Mouse (Mus musculus) kidney, postnatal 0 days (tissue): ENCODE data around the gene Pdgfb. TPM values are rescaled to one million over a fixed set of nuclear protein-coding genes. Genes with fewer than 3 reads are reported as not detected.
A peak's percentile ranks its signal among the peaks of the same experiment; 100 is the strongest.

ENCODE experiments used
- ATAC-seq: fragments of 200-750 bp; cut with Nextera tagmentation; replicated peaks from 2 replicates; pipeline ENCODE4 v1.8.0; 2017; ENCODE audit warnings: low read depth, moderate number of reproducible peaks, moderate TSS enrichment, moderate library complexity; ENCODE audit not compliant: low FRiP score
- DNase-seq: peaks from one replicate; pipeline ENCODE4 v3.0.0-alpha.2; 2016; ENCODE audit warnings: low spot score
- H3K27ac ChIP-seq: fragments of 300-500 bp; sonication (generic); 2 replicates; pipeline ENCODE4 v1.5.1; 2014; ENCODE audit warnings: mild to moderate bottlenecking
- H3K27me3 ChIP-seq: fragments of 300-500 bp; sonication (generic); 2 replicates; pipeline ENCODE4 v1.6.1; 2014; ENCODE audit warnings: low read length, mixed read lengths; ENCODE audit not compliant: insufficient read depth
- H3K36me3 ChIP-seq: fragments of 300-500 bp; sonication (generic); 2 replicates; pipeline ENCODE4 v1.6.1; 2014; ENCODE audit warnings: low read length, mixed read lengths; ENCODE audit not compliant: insufficient read depth
- H3K4me1 ChIP-seq: fragments of 300-500 bp; sonication (generic); replicated peaks from 2 replicates; pipeline ENCODE4 v1.6.1; 2014; ENCODE audit warnings: antibody characterized with exemption, low read length, mixed read lengths; ENCODE audit not compliant: insufficient read depth
- H3K4me2 ChIP-seq: fragments of 300-500 bp; sonication (generic); 2 replicates; pipeline ENCODE4 v1.6.1; 2014; ENCODE audit warnings: mild to moderate bottlenecking, low read length, moderate library complexity, mixed read lengths
- H3K4me3 ChIP-seq: fragments of 300-500 bp; sonication (generic); replicated peaks from 2 replicates; pipeline ENCODE4 v1.5.1; 2014; ENCODE audit warnings: low read depth, low read length
- H3K9ac ChIP-seq: fragments of 300-500 bp; sonication (generic); 2 replicates; pipeline ENCODE4 v1.6.1; 2014; ENCODE audit warnings: low read depth, low read length
- H3K9me3 ChIP-seq: fragments of 300-500 bp; sonication (generic); replicated peaks from 2 replicates; pipeline ENCODE4 v1.6.1; 2016; ENCODE audit warnings: low read length, inconsistent platforms, mixed read lengths
- CTCF ChIP-seq: IDR thresholded peaks from 2 replicates; pipeline ENCODE4 v1.5.1; 2016; ENCODE audit warnings: antibody characterized with exemption, low read depth, mild to moderate bottlenecking, moderate library complexity
- WGBS: fragments of 180-500 bp; shearing (Covaris S2); extraction: QIAGEN DNeasy Blood & Tissue Kit; methylation state at CpG from one replicate; pipeline ENCODE4 v1.1.7; 2014; 5-methylcytosine and 5-hydroxymethylcytosine counted together
- polyA plus RNA-seq: library from polyadenylated mRNA; unstranded; fragments of >200 nt; fragmentation: Nextera tagmentation; extraction: Ambion mirVana; gene quantifications from 2 replicates; pipeline ENCODE4 v1.2.1, GENCODE M21; 2015

The Pdgfb gene
- polyA plus RNA-seq, 1 experiment from 2014 or later: 6.8 TPM

DNA sequence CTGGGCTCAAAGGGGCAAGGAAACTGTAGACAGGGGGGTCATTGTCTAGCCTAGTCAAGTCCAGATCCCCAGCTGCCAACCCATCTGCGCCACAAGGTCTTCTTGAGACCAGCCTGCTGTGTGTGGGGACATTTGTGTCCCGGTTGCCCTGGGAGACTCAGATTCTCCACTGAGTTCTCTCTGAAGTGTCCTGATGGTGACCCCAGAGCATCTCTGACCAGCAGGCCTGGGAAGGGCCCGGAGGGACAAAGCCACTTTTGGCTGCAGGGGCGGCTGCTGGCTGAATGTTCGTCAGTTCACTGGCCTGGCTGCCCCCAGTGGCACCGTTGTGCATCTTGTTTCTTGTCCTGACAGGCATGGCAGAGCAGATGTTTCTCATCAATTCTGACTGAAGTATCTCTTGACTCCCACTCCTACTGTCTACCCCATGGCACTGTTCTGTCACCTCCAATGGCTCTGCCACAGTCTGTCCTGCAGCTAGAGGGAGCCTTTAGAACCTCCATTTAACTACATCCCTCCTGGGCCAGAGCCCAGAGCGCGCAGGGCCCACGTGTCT is 53.3 kb downstream of the Pdgfb start:
- Histone ChIP-seq H3K4me3 (no peak overlapping the region), H3K27me3 (no peaks in the 10 kb centered on the region), H3K36me3 (no peaks in the 10 kb centered on the region), H3K4me2 (no peak overlapping the region), H3K9me3 (no peaks in the 10 kb centered on the region), H3K4me1 (no peaks in the 10 kb centered on the region), H3K27ac (no peak overlapping the region), H3K9ac (no peak overlapping the region)
- DNase-seq (peak; percentile 67), ATAC-seq (no peak; the same call in 1 of the 2 replicates)
- WGBS: 53% methylated on average over 9 of the region's 9 CpGs
- peak; percentile 53; the same call in 1 of the 2 replicates for TF ChIP-seq CTCF

DNA sequence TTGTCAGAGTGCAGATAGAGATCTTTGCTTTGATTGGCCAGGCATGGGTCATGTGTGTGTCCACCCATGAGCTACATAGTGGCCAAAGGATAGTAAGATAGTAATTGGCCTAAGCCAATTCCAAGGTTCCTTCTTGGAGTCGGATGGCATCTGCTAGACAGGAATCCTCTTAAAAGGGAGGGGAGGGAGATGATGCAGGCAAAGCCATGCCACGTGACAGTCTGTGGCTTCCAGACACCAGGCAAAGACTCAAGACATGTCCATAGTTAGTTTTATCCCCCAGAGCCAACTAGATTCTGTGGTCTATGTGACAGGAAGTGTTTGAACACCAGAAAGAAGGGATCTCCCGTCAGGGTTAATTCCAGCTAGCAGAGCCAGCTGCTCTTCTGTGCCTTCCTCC is 56.4 kb downstream of the Pdgfb start:
- Histone ChIP-seq H3K9me3 (no peaks in the 10 kb centered on the region), H3K4me1 (no peaks in the 10 kb centered on the region), H3K27ac (no peak overlapping the region), H3K27me3 (no peaks in the 10 kb centered on the region), H3K36me3 (no peaks in the 10 kb centered on the region), H3K9ac (no peak overlapping the region), H3K4me2 (no peak overlapping the region), H3K4me3 (no peak overlapping the region)
- 46% methylated on average over 3 of the region's 3 CpGs for WGBS
- no peak for DNase-seq
- ATAC-seq: no peak
- TF ChIP-seq CTCF: no peak

DNA sequence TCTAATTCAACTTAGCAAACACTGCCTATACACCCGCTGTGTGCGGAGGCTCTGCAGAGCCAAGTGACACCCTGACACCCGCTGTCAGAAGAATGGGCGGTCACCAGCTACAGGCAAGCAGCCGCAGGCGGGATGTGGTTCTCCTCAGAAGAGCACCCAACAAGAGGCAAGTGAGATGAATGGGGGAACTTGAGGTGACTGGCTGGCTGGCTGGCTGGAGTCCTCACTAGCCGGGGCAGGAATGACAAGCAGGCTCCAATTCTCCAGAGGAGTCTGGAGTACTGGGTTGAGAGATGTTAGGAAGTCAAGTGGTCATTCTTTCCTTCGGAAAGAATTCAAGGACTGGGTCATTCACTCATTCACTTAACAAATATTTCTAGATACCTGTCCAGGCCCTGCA is 58.2 kb downstream of the Pdgfb start:
- Histone ChIP-seq H3K9ac (no peak overlapping the region), H3K27me3 (no peaks in the 10 kb centered on the region), H3K4me1 (peaks cover 14% of the 10 kb centered on the region), H3K36me3 (no peaks in the 10 kb centered on the region), H3K4me3 (no peak overlapping the region), H3K4me2 (no peak overlapping the region), H3K27ac (no peak overlapping the region), H3K9me3 (no peaks in the 10 kb centered on the region)
- WGBS: 73% methylated on average over 8 of the region's 8 CpGs
- no peak for DNase-seq
- no peak for ATAC-seq
- no peak for TF ChIP-seq CTCF

DNA sequence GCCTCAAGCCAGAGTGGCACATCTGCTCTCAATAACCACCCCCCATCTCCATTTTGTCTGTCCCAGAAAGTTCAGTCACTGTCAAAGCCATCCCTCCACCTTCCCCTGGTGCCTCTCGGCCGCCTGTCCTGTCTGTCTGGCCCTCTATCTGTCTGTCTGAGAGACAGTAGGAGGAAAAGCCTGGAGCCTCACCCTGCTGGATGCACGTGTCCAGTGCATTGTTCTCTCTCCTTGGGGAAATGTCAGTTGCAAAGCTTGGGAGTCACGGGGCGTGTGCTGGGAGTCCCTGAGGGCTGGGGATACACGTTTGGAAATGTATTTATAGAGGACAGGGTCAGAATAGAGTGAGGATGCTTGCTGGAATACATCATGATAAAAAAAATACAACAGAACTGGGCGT is 61.3 kb downstream of the Pdgfb start:
- H3K4me2 ChIP-seq: no peak overlapping the region
- H3K9me3 ChIP-seq: no peaks in the 10 kb centered on the region
- no peaks in the 10 kb centered on the region for H3K36me3 ChIP-seq
- H3K27ac ChIP-seq: no peak overlapping the region
- H3K27me3 ChIP-seq: no peaks in the 10 kb centered on the region
- DNase-seq (peak; percentile 43), ATAC-seq (no peak)
- no peak for TF ChIP-seq CTCF
- H3K9ac ChIP-seq: no peak overlapping the region
- no peak overlapping the region for H3K4me3 ChIP-seq
- WGBS: 68% methylated on average over 7 of the region's 7 CpGs
- peaks cover 34% of the 10 kb centered on the region for H3K4me1 ChIP-seq

DNA sequence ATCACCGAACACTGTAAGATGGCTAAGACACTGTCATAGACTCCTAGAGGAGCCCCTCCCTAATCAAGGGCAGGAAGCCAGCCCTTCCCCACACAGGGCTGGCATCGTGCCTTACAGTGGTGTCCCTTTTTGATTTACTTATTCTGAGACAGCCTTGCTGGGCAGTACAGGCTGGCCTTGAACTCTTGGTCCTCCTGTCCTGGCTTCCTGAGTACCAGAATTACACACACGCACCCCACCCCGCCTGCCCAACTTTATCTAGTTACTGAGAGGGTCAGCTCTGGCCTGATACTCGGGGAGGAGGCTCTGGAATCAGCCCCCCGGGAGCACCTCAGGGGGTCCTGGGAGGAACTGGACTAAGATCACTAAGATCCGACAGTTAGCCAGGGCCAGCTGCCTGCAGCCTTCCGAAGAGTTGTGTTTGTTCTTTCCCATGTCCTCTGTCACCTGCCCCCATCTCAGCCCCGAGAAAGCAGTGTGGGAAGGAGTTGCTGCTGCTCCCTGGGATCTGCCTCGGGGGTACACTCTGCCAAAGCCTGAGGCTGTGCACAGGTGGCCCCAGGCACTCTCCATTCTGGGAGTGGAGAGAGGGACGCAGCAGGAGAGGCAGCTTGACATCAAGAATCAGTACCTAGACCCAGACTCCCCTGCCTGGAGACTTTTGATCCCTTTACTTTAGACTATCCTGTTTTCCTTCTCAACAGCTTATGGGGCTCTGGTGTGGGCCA is 62.1 kb downstream of the Pdgfb start:
- 36% methylated on average over 11 of the region's 11 CpGs for WGBS
- ATAC-seq (no peak), DNase-seq (no peak)
- peak overlapping the region; percentile 85 for H3K27ac ChIP-seq
- H3K9ac ChIP-seq: no peak overlapping the region
- no peaks in the 10 kb centered on the region for H3K27me3 ChIP-seq
- H3K9me3 ChIP-seq: no peaks in the 10 kb centered on the region
- 0 out of 2 replicates have a peak overlapping the region, but pooled peaks have one; percentile 1 for H3K4me2 ChIP-seq
- peaks cover 34% of the 10 kb centered on the region for H3K4me1 ChIP-seq
- no peak for TF ChIP-seq CTCF
- H3K36me3 ChIP-seq: no peaks in the 10 kb centered on the region
- H3K4me3 ChIP-seq: no peak overlapping the region

DNA sequence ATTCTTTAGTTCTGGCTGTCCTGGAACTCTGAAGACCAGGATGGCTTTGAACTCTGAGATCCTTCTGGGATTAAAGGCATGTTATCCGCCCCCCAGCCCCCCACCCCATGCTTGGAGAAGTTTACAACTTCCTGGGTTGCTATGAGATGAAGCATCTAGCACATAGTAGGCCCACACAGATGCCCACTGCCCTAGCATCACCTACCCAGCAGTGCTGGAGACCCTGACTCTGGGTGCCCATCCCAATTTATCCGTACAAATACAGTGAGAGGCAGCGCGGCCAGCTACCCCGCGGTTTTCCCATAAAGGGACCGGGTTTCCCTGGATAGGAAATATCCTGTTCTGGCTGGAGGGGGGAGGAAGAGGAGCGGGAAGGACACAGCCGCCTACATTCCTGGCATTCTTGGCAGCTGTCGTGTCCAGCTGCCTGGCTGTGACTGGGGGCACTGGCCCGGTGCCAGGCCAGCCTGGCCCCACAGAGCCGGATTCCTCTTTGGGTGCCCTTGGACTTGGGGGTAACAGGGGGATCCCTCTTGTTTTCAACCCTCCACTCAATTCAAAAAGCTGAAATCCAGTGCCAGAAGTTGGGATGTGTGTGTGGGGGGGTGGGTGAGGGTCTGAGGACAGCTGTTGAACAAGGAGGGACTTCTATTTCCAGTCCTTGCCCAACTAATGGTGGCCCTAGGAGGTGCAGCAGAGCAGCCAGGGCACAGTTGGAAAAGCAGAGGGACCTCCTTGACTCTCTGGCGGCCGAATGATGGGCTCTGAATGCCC is 62.9 kb downstream of the Pdgfb start:
- peak; percentile 55 for ATAC-seq
- no peaks in the 10 kb centered on the region for H3K27me3 ChIP-seq
- peaks cover 34% of the 10 kb centered on the region for H3K4me1 ChIP-seq
- no peak overlapping the region for H3K4me3 ChIP-seq
- WGBS: 24% methylated on average over 14 of the region's 14 CpGs
- no peak overlapping the region for H3K9ac ChIP-seq
- DNase-seq: peak; percentile 77
- no peaks in the 10 kb centered on the region for H3K36me3 ChIP-seq
- H3K4me2 ChIP-seq: 0 out of 2 replicates have a peak overlapping the region, but pooled peaks have one; percentile 1
- H3K27ac ChIP-seq: peak overlapping the region; percentile 85
- H3K9me3 ChIP-seq: no peaks in the 10 kb centered on the region
- TF ChIP-seq CTCF: no peak
